Mouse (Mus musculus) forebrain, embryonic 13.5 days (tissue): ENCODE results near the gene Pcif1. TPM values are rescaled to one million over a fixed set of nuclear protein-coding genes. Genes with fewer than 3 reads are reported as not detected.

ENCODE experiments used
- ATAC-seq: fragments of 200-750 bp; cut with Nextera tagmentation; 2 replicates; pipeline ENCODE4 v1.8.0; 2017
- H3K27ac ChIP-seq: fragments of 300-500 bp; sonication (generic); 2 replicates; pipeline ENCODE4 v1.5.1; 2015; ENCODE audit warnings: inconsistent platforms, mild to moderate bottlenecking, moderate library complexity
- H3K27me3 ChIP-seq: fragments of 300-500 bp; sonication (generic); 2 replicates; pipeline ENCODE4 v1.6.1; 2015; ENCODE audit warnings: mild to moderate bottlenecking, inconsistent platforms
- H3K36me3 ChIP-seq: fragments of 300-500 bp; sonication (generic); 2 replicates; pipeline ENCODE4 v1.6.1; 2015; ENCODE audit warnings: mild to moderate bottlenecking, inconsistent platforms; ENCODE audit not compliant: poor library complexity, severe bottlenecking
- H3K4me1 ChIP-seq: fragments of 300-500 bp; sonication (generic); 2 replicates; pipeline ENCODE4 v1.6.1; 2015; ENCODE audit warnings: inconsistent platforms
- H3K4me2 ChIP-seq: fragments of 300-500 bp; sonication (generic); 2 replicates; pipeline ENCODE4 v1.6.1; 2015; ENCODE audit warnings: inconsistent platforms, mild to moderate bottlenecking, moderate library complexity
- H3K4me3 ChIP-seq: fragments of 300-500 bp; sonication (generic); 2 replicates; pipeline ENCODE4 v1.5.1; 2015; ENCODE audit warnings: mild to moderate bottlenecking, inconsistent platforms
- H3K9ac ChIP-seq: fragments of 300-500 bp; sonication (generic); 2 replicates; pipeline ENCODE4 v1.6.1; 2015; ENCODE audit warnings: mild to moderate bottlenecking, inconsistent platforms
- H3K9me3 ChIP-seq: fragments of 300-500 bp; sonication (generic); replicated peaks from 2 replicates; pipeline ENCODE4 v1.6.1; 2016; ENCODE audit warnings: inconsistent platforms
- WGBS: fragments of 180-500 bp; shearing (Covaris S2); methylation state at CpG from one replicate; pipeline ENCODE4 v1.1.7; 2015; 5-methylcytosine and 5-hydroxymethylcytosine counted together
- polyA plus RNA-seq: library from polyadenylated mRNA; unstranded; fragments of >200 nt; fragmentation: Nextera tagmentation; extraction: Ambion mirVana; gene quantifications from 2 replicates; pipeline ENCODE4 v1.2.1, GENCODE M21; 2015

Pcif1 gene
- polyA plus RNA-seq, 1 experiment from 2014 or later: 101 TPM

- Histone ChIP-seq H3K4me3 (no peak within 1 kb of the TSS), H3K27ac (peak within 1 kb of the TSS; percentile 57; the same call in 1 of the 2 replicates), H3K36me3 (no peaks in the 10 kb centered on the region), H3K27me3 (peaks cover 44% of the 10 kb centered on the region), H3K4me2 (no peak within 1 kb of the TSS; the same call in 1 of the 2 replicates), H3K9me3 (no peaks in the 10 kb centered on the region), H3K4me1 (peaks cover 21% of the 10 kb centered on the region), H3K9ac (no peak within 1 kb of the TSS)
- WGBS: 23% methylated on average over 10 of the region's 10 CpGs
- no peak for ATAC-seq
These were observed 61.2 kb downstream of the Pcif1 start, which contains the start of gene Mmp9 for GRCm38 (mm10) chr2:164940140-164940830. Gene Mmp9 (plus strand): TSS chr2:164940780.

- Histone ChIP-seq H3K36me3 (no peaks in the 10 kb centered on the region), H3K4me2 (no peak overlapping the region), H3K9ac (no peak overlapping the region), H3K9me3 (no peaks in the 10 kb centered on the region), H3K27ac (no peak overlapping the region), H3K4me1 (peaks cover 21% of the 10 kb centered on the region), H3K27me3 (peaks cover 53% of the 10 kb centered on the region), H3K4me3 (no peak overlapping the region)
- 12% methylated on average over 5 of the region's 5 CpGs for WGBS
- no peak for ATAC-seq
These were observed 63.7 kb downstream of the Pcif1 start for GRCm38 (mm10) chr2:164942692-164943290.

Other genes starting within 250 kb of the Pcif1 start
- gene Wfdc16, start 240.5 kb upstream of the Pcif1 start, polyA plus RNA-seq: not detected in 2 replicates
- gene Wfdc10, start 223.3 kb upstream of the Pcif1 start, polyA plus RNA-seq: not detected in 2 replicates
- gene Wfdc9, start 222.7 kb upstream of the Pcif1 start, polyA plus RNA-seq: not detected in 2 replicates
- gene Wfdc11, start 205.2 kb upstream of the Pcif1 start, polyA plus RNA-seq: not detected in 2 replicates
- gene Wfdc13, start 194.2 kb upstream of the Pcif1 start, polyA plus RNA-seq: not detected in 2 replicates
- gene Spint4, start 180.8 kb upstream of the Pcif1 start, polyA plus RNA-seq: not detected in 2 replicates
- gene Spint5, start 164.0 kb upstream of the Pcif1 start, polyA plus RNA-seq: not detected in 2 replicates
- 0.92 and 1.4 TPM in 2 replicates for gene Wfdc3, start 133.4 kb upstream of the Pcif1 start, polyA plus RNA-seq
- 75.2 and 80.2 TPM in 2 replicates for gene Dnttip1, start 133.3 kb upstream of the Pcif1 start, polyA plus RNA-seq
- gene Ube2c, start 109.4 kb upstream of the Pcif1 start, polyA plus RNA-seq: 476 and 507 TPM in 2 replicates
- not detected in 2 replicates for gene Tnnc2, start 99.3 kb upstream of the Pcif1 start, polyA plus RNA-seq
- gene Snx21, start 93.5 kb upstream of the Pcif1 start, polyA plus RNA-seq: 14.7 and 15.4 TPM in 2 replicates
- gene Acot8, start 74.4 kb upstream of the Pcif1 start, polyA plus RNA-seq: 16.5 and 17.0 TPM in 2 replicates
- gene Zswim3, start 74.2 kb upstream of the Pcif1 start, polyA plus RNA-seq: 11.7 and 12.1 TPM in 2 replicates
- 22.1 and 23.2 TPM in 2 replicates for gene Zswim1, start 56.6 kb upstream of the Pcif1 start, polyA plus RNA-seq
- gene Spata25, start 50.8 kb upstream of the Pcif1 start, polyA plus RNA-seq: not detected in 2 replicates
- gene Ctsa, start 46.4 kb upstream of the Pcif1 start, polyA plus RNA-seq: 82.7 and 91.6 TPM in 2 replicates
- gene Neurl2, start 45.8 kb upstream of the Pcif1 start, polyA plus RNA-seq: 4.0 and 4.2 TPM in 2 replicates
- gene Pltp, start 21.6 kb upstream of the Pcif1 start, polyA plus RNA-seq: 34.3 and 35.4 TPM in 2 replicates
- 12.2 and 15.1 TPM in 2 replicates for gene Zfp335, start 32.5 kb downstream of the Pcif1 start, polyA plus RNA-seq
- gene Mmp9, start 61.5 kb downstream of the Pcif1 start, polyA plus RNA-seq: 8.6 and 10.6 TPM in 2 replicates
- gene Slc12a5, start 81.5 kb downstream of the Pcif1 start, polyA plus RNA-seq: 5.7 and 8.8 TPM in 2 replicates
- 131 and 134 TPM in 2 replicates for gene Ncoa5, start 155.6 kb downstream of the Pcif1 start, polyA plus RNA-seq
- 5.4 and 6.6 TPM in 2 replicates for gene Cd40, start 176.3 kb downstream of the Pcif1 start, polyA plus RNA-seq
- not detected in 2 replicates for gene 1700025C18Rik, start 211.4 kb downstream of the Pcif1 start, polyA plus RNA-seq